Mouse (Mus musculus): Measurements from ENCODE around the gene Il24.

Il24 gene

DNA sequence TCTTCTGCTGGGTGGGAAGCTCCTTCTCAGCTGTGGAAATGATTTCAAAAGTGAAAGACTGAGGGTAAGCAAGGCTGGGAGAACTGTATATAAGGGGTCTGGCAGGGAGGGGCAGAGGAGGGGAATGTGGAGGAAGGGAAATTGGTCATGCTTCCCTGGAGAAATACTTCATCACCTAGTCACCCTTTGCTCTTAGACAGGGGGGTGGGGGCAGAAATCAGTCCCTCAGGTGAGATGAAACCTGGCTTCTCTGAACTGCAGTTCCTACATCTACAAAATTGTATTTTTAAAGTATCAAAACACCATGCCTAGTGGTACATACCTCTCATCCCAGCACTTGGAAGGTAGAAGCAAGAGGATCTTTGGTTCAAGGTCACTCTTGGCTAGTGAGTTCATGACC is at the start of gene Il24:
Gene Il24, minus strand, starts transcription at position 101 of the 400 bp plus-strand sequence.
- no peak for DNase-seq

DNA sequence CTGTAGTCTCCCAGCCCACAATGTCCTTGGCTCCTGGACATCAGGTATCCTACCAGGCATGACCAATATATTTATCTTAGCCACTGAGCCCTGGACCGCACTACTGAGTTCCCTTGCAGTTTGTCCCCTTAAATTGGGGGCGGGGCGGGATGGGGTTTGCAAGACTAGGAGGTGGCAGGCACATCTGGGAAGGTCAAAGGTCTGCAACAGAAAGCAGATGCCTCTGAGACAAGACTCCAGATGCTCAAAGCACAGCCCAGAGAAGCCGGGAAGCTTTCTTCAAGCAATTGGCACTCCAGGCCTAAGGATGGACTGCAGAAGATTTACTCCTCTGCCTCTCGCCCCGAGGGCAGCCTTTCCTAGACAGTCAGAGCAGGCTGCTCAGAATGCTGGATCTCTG is 49.1 kb upstream of the Il24 start:
- DNase-seq = no peak

DNA sequence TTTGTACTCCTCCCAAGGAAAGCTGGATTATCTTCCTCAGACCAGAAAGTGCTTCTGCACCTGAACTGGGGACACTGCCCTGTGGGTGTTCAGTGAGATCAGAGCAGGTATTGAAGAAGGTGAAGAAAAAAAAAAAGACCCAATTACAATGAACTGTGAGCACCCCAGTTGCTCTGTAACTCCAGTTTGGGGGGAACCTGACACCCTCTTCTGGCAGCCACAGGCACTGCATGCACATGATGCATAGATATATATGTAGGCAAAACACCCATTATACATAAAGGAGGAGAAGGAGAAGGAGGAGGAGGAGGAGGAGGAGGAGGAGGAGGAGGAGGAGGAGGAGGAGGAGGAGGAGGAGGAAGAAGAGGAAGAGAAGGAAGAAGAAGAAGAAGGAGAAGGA is 39.2 kb upstream of the Il24 start:
- DNase-seq = peak; percentile 56

DNA sequence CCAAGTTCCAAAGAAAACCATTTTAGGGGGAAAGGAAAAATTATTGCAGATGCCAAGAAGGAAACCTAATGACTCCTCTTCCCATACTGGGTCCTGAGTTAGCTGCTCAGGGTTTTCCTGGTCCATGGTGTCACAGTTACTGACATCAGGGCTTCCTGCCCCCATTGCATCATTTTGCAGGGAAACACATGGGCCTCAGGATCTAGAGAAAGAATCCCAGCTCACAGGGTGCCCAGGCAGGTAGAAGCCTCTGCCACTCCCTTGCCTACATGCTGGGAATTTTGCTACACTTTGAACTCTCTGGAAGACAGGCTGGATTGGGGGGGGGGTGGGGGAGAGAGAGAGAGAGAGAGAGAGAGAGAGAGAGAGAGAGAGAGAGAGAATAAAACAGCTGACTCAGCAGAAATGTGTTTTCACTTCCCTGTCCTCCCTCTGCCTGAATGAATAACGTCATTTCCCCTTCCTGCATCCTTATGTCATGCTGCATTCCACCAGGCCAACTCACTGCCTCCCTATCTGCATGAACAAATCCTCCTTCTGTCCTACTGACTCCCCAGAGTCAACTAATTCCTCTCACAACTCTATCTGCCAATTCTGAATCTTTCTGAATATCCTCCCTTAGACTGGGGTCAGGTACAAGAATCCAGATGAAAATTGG is 31.2 kb upstream of the Il24 start:
- DNase-seq = no peak

DNA sequence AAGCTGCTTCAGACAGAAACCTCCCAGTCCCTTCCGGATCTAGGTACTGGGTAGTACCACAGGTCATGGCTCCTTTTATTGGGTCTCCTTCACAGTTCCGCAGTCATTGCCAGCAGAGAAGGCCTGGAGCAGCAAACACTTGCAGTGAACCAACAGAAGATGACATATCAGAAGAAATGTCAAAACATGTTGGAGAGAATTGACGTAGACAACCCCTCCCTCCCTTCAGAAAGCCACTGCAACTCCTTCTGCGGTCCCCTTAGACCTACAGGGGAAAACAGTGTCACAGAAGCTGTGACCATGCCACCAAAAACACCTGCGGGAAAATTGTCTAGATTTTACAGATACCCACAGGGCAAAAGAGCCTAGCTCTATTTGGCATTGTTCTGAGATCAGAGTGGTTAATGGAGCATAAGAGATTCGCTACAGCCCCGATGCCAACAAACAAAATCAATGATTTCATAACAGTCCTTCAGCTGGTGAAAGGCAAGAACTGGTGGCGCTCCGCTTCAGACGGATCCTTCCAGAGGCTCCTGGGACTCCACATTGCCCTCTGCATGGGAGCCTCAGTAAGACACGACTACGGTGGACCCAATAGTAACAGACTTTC is 24.3 kb upstream of the Il24 start, which contains the start of gene Il20:
Gene Il20, minus strand, starts transcription at position 51 of the 610 bp plus-strand sequence.
- no peak for DNase-seq

- DNase-seq = no peak
These were observed 15.3 kb upstream of the Il24 start for GRCm38 (mm10) chr1:130902505-130902904.

- DNase-seq = no peak
These were observed 7.2 kb upstream of the Il24 start for GRCm38 (mm10) chr1:130894468-130894867.

- DNase-seq = no peak
These were observed 6.2 kb upstream of the Il24 start for GRCm38 (mm10) chr1:130893329-130894040.

GRCm38 (mm10) chr1:130892446-130892845 is 5.2 kb upstream of the Il24 start:
- no peak for DNase-seq

- no peak for DNase-seq
These were observed 4.1 kb downstream of the Il24 start for GRCm38 (mm10) chr1:130883146-130883545.

- DNase-seq = no peak
These were observed 7.3 kb downstream of the Il24 start for GRCm38 (mm10) chr1:130879927-130880326.

- peak; percentile 59 for DNase-seq
These were observed 9.2 kb downstream of the Il24 start for GRCm38 (mm10) chr1:130877889-130878614.

- peak; percentile 65 for DNase-seq
These were observed 10.2 kb downstream of the Il24 start for GRCm38 (mm10) chr1:130876931-130877509.

DNA sequence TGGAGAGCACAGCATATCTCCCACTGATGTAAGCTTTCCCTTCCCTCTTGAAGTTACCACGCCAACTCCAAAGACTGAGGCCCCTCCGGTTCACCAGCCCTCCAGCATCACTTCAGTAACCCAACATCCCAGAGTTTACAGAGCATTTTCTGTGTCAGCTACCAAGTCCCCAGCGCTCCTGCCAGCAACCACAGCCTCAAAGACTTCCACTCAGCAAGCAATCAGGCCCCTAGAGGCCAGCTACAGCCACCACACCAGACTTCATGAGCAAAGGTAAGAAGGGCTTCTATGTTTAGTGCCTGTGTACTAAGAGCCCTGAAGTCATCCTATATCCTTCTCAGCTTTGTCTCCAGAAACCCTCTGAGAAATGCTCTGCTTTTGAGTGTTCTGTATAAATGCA is 11.3 kb downstream of the Il24 start:
- DNase-seq = no peak

DNA sequence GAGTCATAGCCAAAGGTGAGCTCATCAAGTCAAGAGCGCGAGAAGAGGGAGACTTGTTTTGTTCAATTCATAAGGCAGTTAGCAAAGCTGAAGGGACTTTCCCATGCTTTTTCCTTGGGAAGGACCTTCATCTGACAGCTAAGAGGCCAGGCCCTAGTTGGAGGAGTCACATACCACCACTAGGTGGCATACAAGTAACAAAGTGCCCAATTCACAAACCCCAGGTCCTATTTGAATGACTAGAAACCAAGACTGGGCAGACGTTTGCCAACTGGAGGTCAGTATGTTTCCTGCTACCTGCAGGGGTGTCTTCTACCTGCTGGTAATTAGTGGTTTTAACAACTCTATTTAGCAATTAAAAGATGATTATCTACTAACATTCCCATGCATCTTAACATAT is 12.1 kb downstream of the Il24 start:
- DNase-seq = peak; percentile 22

- DNase-seq = no peak
These were observed 14.3 kb downstream of the Il24 start for GRCm38 (mm10) chr1:130872912-130873311.

DNA sequence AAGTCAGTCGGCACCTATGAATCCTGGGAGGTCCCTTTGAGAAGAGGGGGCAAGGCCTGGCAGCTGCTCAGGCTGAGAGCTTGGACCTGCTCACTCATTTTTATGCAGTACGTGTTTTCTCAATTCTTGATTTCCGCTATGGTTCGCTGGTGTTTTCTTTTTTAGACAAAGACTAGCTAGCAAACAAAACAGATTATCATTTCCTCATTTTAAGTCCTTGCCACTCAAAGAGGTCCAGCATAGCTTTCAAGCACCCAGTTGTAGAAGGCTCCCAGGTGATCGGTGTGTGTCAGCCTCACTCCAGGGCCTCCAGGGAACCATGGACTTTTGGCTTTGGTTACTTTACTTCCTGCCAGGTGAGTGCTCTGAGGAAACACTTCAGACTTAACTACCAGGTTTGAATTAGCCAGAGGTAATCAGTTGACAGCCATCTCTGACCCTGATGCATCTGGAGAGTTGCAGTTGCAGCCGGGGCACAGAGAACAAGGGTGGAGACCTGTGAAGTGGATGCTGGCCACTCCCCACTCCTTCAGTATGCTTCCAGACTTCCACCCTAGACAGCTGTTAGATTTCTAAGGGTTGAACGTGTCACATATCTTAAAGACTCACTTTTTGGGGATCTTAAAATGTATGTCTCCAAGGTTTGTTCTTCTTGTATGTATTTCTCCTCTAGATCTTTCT is 21.6 kb downstream of the Il24 start, which contains the start of gene Fcmr:
Gene Fcmr, plus strand, starts transcription at position 129 of the 681 bp plus-strand sequence.
- DNase-seq = no peak

DNA sequence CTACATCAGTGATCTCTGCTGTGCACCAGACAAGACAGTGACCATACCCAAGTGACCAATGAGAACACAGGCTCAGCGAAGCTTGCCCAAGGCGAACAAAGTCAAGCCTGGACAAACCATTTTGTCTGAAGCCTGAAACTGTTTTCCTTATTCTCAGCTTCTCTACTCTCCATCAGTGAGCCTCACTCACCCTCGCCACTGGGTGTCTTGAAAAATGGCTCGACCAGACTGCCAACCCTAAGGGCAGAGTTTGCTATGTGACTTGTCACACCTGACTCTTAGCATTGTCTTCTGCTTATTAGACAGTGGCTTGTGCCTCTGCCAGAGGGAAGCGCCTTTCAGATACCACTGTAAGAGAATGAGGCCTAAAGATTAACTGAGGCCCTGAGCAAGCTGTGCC is 22.5 kb downstream of the Il24 start:
- no peak for DNase-seq

- peak; percentile 64 for DNase-seq
These were observed 23.0 kb downstream of the Il24 start for GRCm38 (mm10) chr1:130864238-130864637.

DNA sequence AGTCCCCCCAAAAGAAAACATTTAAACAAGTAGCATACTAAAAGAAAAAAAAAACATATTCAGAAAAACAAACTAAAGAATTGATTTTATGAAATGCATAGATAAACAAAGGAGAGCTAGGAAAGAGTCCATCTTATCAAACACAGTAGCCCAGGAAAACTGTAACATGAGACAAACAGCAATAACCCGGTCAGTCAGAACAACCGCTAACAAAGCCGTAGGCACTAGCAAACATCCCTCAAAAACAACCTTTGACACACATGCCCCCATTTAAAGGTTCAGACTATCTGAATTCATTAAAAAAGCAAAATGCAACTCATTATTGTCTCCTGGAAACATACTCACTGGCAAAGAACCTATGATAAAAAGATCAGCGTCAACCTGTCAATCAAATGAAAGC is 29.8 kb downstream of the Il24 start:
- no peak for DNase-seq

DNA sequence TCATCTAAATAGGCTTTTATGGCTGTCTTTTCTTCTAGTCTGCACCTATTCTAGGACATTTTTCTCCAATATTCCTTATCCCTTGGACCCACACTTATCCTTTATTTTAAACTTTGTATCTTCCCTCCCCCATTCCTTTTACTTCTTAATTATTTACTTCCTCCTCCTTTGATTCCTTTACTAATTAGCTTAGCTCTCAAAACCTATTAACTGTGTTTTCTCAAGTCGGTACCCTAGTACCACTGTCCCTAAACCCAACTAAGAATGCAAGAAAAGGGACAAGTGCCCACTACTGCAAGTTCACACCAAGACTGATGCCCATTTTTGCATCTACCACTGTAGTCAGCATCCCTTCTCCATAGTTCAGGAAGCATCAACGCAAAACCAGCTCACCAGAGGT is 31.5 kb downstream of the Il24 start:
- no peak for DNase-seq

DNA sequence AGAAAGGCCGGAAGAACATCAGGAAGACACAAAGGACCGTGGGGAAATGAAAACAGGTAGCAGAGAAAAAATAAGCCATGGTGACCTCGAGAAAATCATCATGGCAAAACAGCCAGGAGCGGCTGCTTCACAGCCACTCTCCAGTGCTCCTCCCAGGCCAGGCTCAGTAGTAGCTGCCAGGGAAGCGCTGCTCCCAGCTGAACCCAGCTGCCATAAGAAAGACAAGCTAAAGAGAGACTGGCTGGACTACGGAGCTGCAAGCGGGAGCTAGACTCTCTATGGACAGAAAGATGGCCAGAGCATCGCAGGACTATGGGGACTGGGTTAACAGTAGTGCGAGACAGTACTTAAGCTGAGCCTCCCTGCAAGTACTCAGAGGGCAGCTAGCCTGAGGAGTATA is 32.4 kb downstream of the Il24 start:
- no peak for DNase-seq

Measured in thymus, postnatal 14 days (tissue).